Mouse (Mus musculus) bone marrow macrophage, adult 2 months (primary cell): ENCODE results near the gene Sf3a3.

Source experiments
- CTCF ChIP-seq: IDR thresholded peaks from 2 replicates; pipeline ENCODE4 v1.5.1; 2012; ENCODE audit warnings: low read depth, mild to moderate bottlenecking, low read length, moderate library complexity
- POLR2A ChIP-seq: IDR thresholded peaks from 2 replicates; pipeline ENCODE4 v1.6.1; 2012; ENCODE audit warnings: mild to moderate bottlenecking, low read depth, low read length, borderline replicate concordance

GRCm38 (mm10) chr4:124726121-124726520 is 11.5 kb downstream of the Sf3a3 start:
- TF ChIP-seq CTCF (no peak), POLR2A (no peak)
